In the genomic region with DNA sequence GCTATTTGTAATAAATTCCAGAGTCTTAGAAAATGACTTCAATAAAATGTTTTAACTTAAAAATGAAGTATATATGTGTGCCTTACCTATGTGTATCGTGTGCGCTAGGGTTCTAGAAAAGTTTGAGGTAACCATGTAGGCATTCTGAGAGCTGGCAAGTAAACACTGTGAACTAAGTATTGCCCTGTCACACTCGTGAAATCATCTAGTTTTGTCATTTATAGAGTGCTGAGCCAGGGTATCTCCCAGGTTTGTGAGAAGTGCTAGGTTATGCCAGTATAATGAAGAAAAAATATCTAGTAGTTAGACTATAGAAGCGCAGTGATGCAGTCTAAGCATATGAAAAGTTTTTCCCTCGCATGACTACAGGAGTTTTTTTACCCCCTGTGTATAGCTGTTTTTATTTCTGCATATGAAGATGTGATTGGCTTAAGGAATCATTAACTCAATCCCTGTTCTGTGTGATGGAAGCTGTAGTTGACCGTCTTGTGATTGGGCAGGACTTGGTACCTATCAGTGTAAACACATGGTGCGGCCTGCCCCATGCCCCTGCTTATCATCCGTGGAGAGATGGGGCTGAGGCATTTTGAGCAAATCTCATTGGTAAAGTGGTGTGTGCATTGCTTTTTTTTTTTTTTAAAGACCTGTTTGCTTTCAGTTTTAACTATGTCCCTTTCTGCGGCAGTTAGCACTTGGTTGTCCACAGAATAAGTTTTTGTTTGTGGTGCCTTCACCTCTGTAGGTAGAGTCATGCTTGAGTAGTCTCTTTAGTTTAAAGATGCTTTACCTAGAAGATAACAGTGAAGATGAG, we compare ENCODE assay signal across 13 mouse cellular contexts. TPM values are rescaled to one million over a fixed set of nuclear protein-coding genes. Genes with fewer than 3 reads are reported as not detected.
A peak's percentile ranks its signal among the peaks of the same experiment; 100 is the strongest.
DNase-seq lines count a peak whose midpoint lies in the region; ATAC-seq and TF ChIP-seq lines count a peak whose summit lies in the region.
"Had no signal": no experiment of that assay in that cellular context is flagged by ENCODE, and none has a peak within 500 bp of the region (broad histone marks: within the 10 kb centered on the region; RNA-seq: fewer than 3 reads in every experiment).

No protein-coding gene starts in this region.

- no peak for TF ChIP-seq POLR2A in small intestine, adult 2 months (IDR thresholded peaks at IDR 0.05; ENCODE audit: low read depth, low read length)

- 94% methylated on average over 9 of the region's 9 CpGs for WGBS in midbrain, embryonic 11.5 days
- 90% methylated on average over 9 of the region's 9 CpGs for WGBS in midbrain, embryonic 10.5 days
- WGBS in small intestine, adult 2 months: 39% methylated on average over 9 of the region's 9 CpGs

- no peaks in the 10 kb centered on the region for H3K9me3 ChIP-seq in midbrain, embryonic 11.5 days (ENCODE audit: control insufficient read depth, low read length)
- H3K9me3 ChIP-seq in midbrain, embryonic 10.5 days (replicated peaks): 0 out of 2 replicates have a peak, but pooled peaks cover 2% of the 10 kb centered on the region
- H3K9me3 ChIP-seq: hindbrain, embryonic 12.5 days had no signal

- no peak overlapping the region for H3K9ac ChIP-seq in midbrain, embryonic 11.5 days (ENCODE audit: low read length)
- H3K9ac ChIP-seq: forebrain, embryonic 12.5 days; hindbrain, embryonic 12.5 days had no signal

- peaks cover 3% of the 10 kb centered on the region for H3K4me1 ChIP-seq in midbrain, embryonic 11.5 days (ENCODE audit: control insufficient read depth, insufficient read depth, low read length)
- peaks cover 23% of the 10 kb centered on the region for H3K4me1 ChIP-seq in midbrain, embryonic 10.5 days
- peaks cover 18% of the 10 kb centered on the region for H3K4me1 ChIP-seq in small intestine, adult 2 months (ENCODE audit: control insufficient read depth, insufficient read depth, insufficient read length, low read length)

- ATAC-seq in midbrain, embryonic 11.5 days (ENCODE audit: low FRiP score): no peak

- H3K4me2 ChIP-seq in midbrain, embryonic 11.5 days: no peak overlapping the region
- H3K4me2 ChIP-seq: forebrain, embryonic 12.5 days; hindbrain, embryonic 12.5 days had no signal

- peak; percentile 23 for DNase-seq in midbrain, embryonic 11.5 days (ENCODE audit: low spot score, missing footprints)
- no peak for DNase-seq in midbrain, embryonic 10.5 days (ENCODE audit: low spot score)
- peak; percentile 76 for DNase-seq in c-Kit-negative CD71-positive TER-119-positive erythroid progenitor cells, embryonic 14.5 days (ENCODE audit: low read depth, low spot score)
- peak; percentile 87 for DNase-seq in liver
- no peak for DNase-seq in ovary, adult 18-20 months (ENCODE audit: low spot score)
- no peak for DNase-seq in left cerebral cortex, adult 2 months (ENCODE audit: extremely low spot score in 1 of 2, low spot score in 2 of 2)
- DNase-seq in kidney, postnatal 36 days: no peak
- DNase-seq: cerebellum, adult 11 months; embryo, embryonic 11 days; lung, adult 2 months had no signal

- no peaks in the 10 kb centered on the region for H3K27me3 ChIP-seq in midbrain, embryonic 11.5 days (ENCODE audit: control insufficient read depth, insufficient read depth, low read length)
- H3K27me3 ChIP-seq in midbrain, embryonic 10.5 days (ENCODE audit: low read depth, poor library complexity, severe bottlenecking): no peaks in the 10 kb centered on the region
- no peaks in the 10 kb centered on the region for H3K27me3 ChIP-seq in small intestine, adult 2 months (ENCODE audit: control insufficient read depth, insufficient read depth, low read length)
- H3K27me3 ChIP-seq: forebrain, embryonic 12.5 days; hindbrain, embryonic 12.5 days had no signal

- no peak overlapping the region for H3K4me3 ChIP-seq in midbrain, embryonic 11.5 days (ENCODE audit: low read depth, low read length)
- no peak overlapping the region for H3K4me3 ChIP-seq in midbrain, embryonic 10.5 days
- peak overlapping the region; percentile 60 for H3K4me3 ChIP-seq in small intestine, adult 2 months (ENCODE audit: low read depth, low read length)
- H3K4me3 ChIP-seq in left cerebral cortex, adult 2 months: no peak overlapping the region
- H3K4me3 ChIP-seq: forebrain, embryonic 12.5 days; hindbrain, embryonic 12.5 days had no signal

- no peak overlapping the region for H3K27ac ChIP-seq in midbrain, embryonic 11.5 days (ENCODE audit: low read depth, low read length)
- no peak overlapping the region for H3K27ac ChIP-seq in midbrain, embryonic 10.5 days (replicated peaks)
- H3K27ac ChIP-seq in small intestine, adult 2 months (ENCODE audit: insufficient read depth, low read depth, low read length): peak overlapping the region; percentile 82
- H3K27ac ChIP-seq in left cerebral cortex, adult 2 months: no peak overlapping the region
- H3K27ac ChIP-seq: forebrain, embryonic 12.5 days; hindbrain, embryonic 12.5 days had no signal

- intact Hi-C loops in left cerebral cortex, adult 2 months (cut with DNase I): no loop called here

- no peak for TF ChIP-seq CTCF in small intestine, adult 2 months (IDR thresholded peaks at IDR 0.05; ENCODE audit: extremely low read depth, insufficient read length, insufficient replicate concordance, low read depth, low read length)
- TF ChIP-seq CTCF in left cerebral cortex, adult 2 months (IDR thresholded peaks at IDR 0.05): no peak

- H3K36me3 ChIP-seq in midbrain, embryonic 11.5 days (ENCODE audit: control insufficient read depth, insufficient read depth, low read length): no peaks in the 10 kb centered on the region
- H3K36me3 ChIP-seq in midbrain, embryonic 10.5 days: peaks cover 7% of the 10 kb centered on the region; the same call in 1 of the 2 replicates
- H3K36me3 ChIP-seq in small intestine, adult 2 months (ENCODE audit: control insufficient read depth, insufficient read depth, low read length): no peaks in the 10 kb centered on the region
- H3K36me3 ChIP-seq: forebrain, embryonic 12.5 days; hindbrain, embryonic 12.5 days had no signal

RNA-seq across cellular contexts. Expression of a gene that starts 21.8 kb away (rescaled TPM):
- 31.6 and 35.4 TPM in 2 replicates for polyA plus RNA-seq in midbrain, embryonic 11.5 days (2014; fragmentation: Nextera tagmentation; extraction: Ambion mirVana)
- polyA plus RNA-seq in midbrain, embryonic 10.5 days (2016; fragmentation: Nextera tagmentation; extraction: Ambion mirVana): 34.5 and 37.3 TPM in 2 replicates
- 7.7 and 39.8 TPM in 2 replicates for polyA plus RNA-seq in small intestine, adult 2 months (2012; rRNA removed)
- total RNA-seq in left cerebral cortex, adult 2 months (2021): 10 to 100 TPM; 85.2 to 86.5 TPM

Comparison
In these comparisons a context has a peak if more than half of its experiments do, and no peak if none do; other contexts are left out.
1. DNase-seq: peak in midbrain, embryonic 11.5 days (single experiment), c-Kit-negative CD71-positive TER-119-positive erythroid progenitor cells, embryonic 14.5 days (single experiment) and liver (single experiment); none in midbrain, embryonic 10.5 days (single experiment), ovary, adult 18-20 months (single experiment), left cerebral cortex, adult 2 months (0 of 2) and kidney, postnatal 36 days (0 of 2).